Mouse (Mus musculus): ENCODE results near the gene Pdk1.

- TF ChIP-seq CTCF (IDR thresholded peaks at IDR 0.05; ENCODE audit: low read depth, low read length) (no peak), POLR2A (IDR thresholded peaks at IDR 0.05; ENCODE audit: borderline replicate concordance, low read depth, low read length) (no peak)
Measured at GRCm38 (mm10) chr2:71827711-71828110, 45.3 kb upstream of the Pdk1 start.

Data from bone marrow macrophage, adult 2 months (primary cell).